Mouse (Mus musculus): Measurements from ENCODE around the gene Vmn2r79.
"Not testable (repeated sequence)": the region's sequence is repeated elsewhere in the genome, so short reads cannot be mapped to it uniquely, and the experiment has no call there.

Gene Vmn2r79

DNA sequence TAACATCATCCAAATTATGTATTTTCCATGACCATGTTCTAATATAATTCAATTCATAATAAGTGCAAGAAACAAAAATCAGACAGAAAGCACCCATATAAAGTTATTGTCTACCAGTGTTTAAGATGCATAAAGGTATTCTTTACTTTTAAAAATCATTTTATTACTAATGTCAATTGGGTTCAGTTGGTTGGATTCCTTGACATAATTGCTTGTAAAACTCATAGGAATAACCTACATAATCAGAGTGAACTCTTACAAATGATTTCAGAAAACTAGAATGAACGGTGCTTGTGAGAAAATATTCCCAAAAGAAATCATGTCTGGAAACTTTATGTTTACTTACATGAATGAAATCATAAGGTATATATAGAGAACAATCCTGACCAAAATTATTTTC is at the start of gene Vmn2r79:
Vmn2r79 (plus strand) TSS at position 301 of the 400 bp plus-strand sequence.
- not testable (repeated sequence) for ATAC-seq (ENCODE audit: low TSS enrichment)

DNA sequence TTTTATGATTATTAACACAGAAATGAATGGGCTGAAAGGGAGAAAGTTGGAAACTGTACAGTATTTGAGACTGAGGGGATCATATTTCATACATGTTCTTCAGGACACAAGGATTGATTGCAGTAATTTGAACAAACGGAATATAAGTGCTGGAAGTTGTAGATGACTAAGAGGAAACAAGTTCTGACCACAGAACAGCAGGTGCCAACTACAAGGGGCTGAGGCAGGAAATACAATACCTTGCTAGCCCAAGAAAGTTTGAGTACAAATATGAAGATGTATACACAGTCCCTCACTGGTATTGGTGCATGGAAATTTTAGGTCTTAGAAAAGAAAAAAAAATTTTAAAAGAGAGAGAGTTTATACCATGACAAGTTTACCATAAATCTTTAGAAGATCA is 1.2 kb upstream of the Vmn2r79 start:
- ATAC-seq (ENCODE audit: low TSS enrichment): no peak

DNA sequence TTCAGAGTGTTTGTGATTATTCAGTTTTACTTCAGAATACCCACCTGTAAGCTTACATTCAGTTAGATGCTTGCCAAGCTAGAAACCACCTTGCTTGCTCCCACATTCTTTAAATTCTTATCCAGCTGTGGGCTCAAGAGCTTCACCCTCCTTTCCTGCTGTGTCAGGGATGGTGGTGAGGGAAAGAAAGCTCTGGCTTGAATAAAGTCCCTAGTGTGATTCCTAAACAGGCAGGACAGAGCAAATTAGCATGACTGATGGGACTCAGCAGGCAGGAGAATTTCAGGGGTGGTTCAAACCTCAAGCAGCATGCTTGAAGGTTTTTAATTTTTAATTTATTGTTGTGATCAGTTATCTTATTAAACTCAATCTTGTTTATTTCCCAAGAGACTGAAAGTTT is 30.6 kb downstream of the Vmn2r79 start:
- not testable (repeated sequence) for ATAC-seq (ENCODE audit: low TSS enrichment)

DNA sequence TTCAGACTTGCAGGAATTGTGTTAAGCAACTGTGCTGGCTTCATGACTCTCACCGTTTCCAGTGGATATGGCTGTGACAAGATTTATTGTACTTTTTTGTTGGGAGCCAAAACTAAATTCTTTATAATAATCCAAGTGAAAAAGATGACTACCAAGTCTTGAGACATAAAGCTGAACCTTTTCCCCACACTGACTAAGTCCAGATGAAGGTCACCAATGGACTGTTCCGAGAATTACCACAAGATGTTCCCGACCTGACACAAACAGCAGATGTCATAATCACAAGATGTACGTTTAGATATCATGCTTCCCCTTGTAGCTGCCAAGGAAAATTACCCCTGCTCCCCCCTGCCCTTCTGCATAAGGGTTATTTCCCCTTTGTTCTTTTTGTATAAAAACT is 67.7 kb downstream of the Vmn2r79 start:
- ATAC-seq (ENCODE audit: low TSS enrichment): no peak

All from frontal cortex, adult (tissue).